Mouse (Mus musculus): Measurements from ENCODE around the gene Eif2b3.

The Eif2b3 gene

GRCm38 (mm10) chr4:117017738-117018137 lies 1.5 kb upstream of the Eif2b3 start:
- DNase-seq (ENCODE audit: low spot score), result no peak

- no peak for DNase-seq (ENCODE audit: low spot score)
These were observed 875 bp upstream of the Eif2b3 start for GRCm38 (mm10) chr4:117018327-117018726.

GRCm38 (mm10) chr4:117023469-117023868 lies 4.3 kb downstream of the Eif2b3 start:
- no peak for DNase-seq (ENCODE audit: low spot score)

- DNase-seq (ENCODE audit: low spot score), result no peak
These were observed 11.9 kb downstream of the Eif2b3 start for GRCm38 (mm10) chr4:117031105-117031504.

GRCm38 (mm10) chr4:117039925-117040687 lies 20.9 kb downstream of the Eif2b3 start:
- no peak for DNase-seq (ENCODE audit: low spot score)

- DNase-seq (ENCODE audit: low spot score), result peak; percentile 5
These were observed 21.6 kb downstream of the Eif2b3 start for GRCm38 (mm10) chr4:117040791-117041190.

GRCm38 (mm10) chr4:117041283-117041721 lies 22.1 kb downstream of the Eif2b3 start:
- peak; percentile 82 for DNase-seq (ENCODE audit: low spot score)

- no peak for DNase-seq (ENCODE audit: low spot score)
These were observed 29.6 kb downstream of the Eif2b3 start for GRCm38 (mm10) chr4:117048836-117049235.

- DNase-seq (ENCODE audit: low spot score), result no peak
These were observed 30.3 kb downstream of the Eif2b3 start for GRCm38 (mm10) chr4:117049485-117049884.

GRCm38 (mm10) chr4:117052626-117053025 lies 33.4 kb downstream of the Eif2b3 start:
- DNase-seq (ENCODE audit: low spot score), result no peak

GRCm38 (mm10) chr4:117053956-117054355 lies 34.8 kb downstream of the Eif2b3 start:
- DNase-seq (ENCODE audit: low spot score), result no peak

- DNase-seq (ENCODE audit: low spot score), result peak; percentile 22
These were observed 36.9 kb downstream of the Eif2b3 start for GRCm38 (mm10) chr4:117056102-117056501.

- DNase-seq (ENCODE audit: low spot score), result no peak
These were observed 37.3 kb downstream of the Eif2b3 start for GRCm38 (mm10) chr4:117056514-117056913.

- DNase-seq (ENCODE audit: low spot score), result no peak
These were observed 39.3 kb downstream of the Eif2b3 start for GRCm38 (mm10) chr4:117058512-117058911.

- no peak for DNase-seq (ENCODE audit: low spot score)
These were observed 43.6 kb downstream of the Eif2b3 start for GRCm38 (mm10) chr4:117062700-117063390.

GRCm38 (mm10) chr4:117068035-117068434 lies 48.8 kb downstream of the Eif2b3 start:
- DNase-seq (ENCODE audit: low spot score), result peak; percentile 42

- DNase-seq (ENCODE audit: low spot score), result no peak
These were observed 50.4 kb downstream of the Eif2b3 start for GRCm38 (mm10) chr4:117069647-117070046.

- no peak for DNase-seq (ENCODE audit: low spot score)
These were observed 51.4 kb downstream of the Eif2b3 start for GRCm38 (mm10) chr4:117070624-117071023.

- DNase-seq (ENCODE audit: low spot score), result no peak
These were observed 52.0 kb downstream of the Eif2b3 start for GRCm38 (mm10) chr4:117071183-117071582.

GRCm38 (mm10) chr4:117087948-117088640 lies 68.9 kb downstream of the Eif2b3 start:
- DNase-seq (ENCODE audit: low spot score), result no peak

- DNase-seq (ENCODE audit: low spot score), result no peak
These were observed 71.4 kb downstream of the Eif2b3 start for GRCm38 (mm10) chr4:117090586-117090985.

GRCm38 (mm10) chr4:117094626-117095361 lies 75.6 kb downstream of the Eif2b3 start:
- DNase-seq (ENCODE audit: low spot score), result no peak
